Mouse (Mus musculus) lung, adult 18-20 months (tissue): ENCODE measurements around the gene Foxd2.

Experiments
- DNase-seq, 2 experiments: peaks; one replicate each; pipeline ENCODE4 v3.0.0; 2022; ENCODE audit warnings: mixed read lengths in 2 of 2

Foxd2 gene

GRCm38 (mm10) chr4:114909602-114910484 is 1.2 kb upstream of the Foxd2 start:
- peak; percentile 17 to 26 for DNase-seq

- DNase-seq, result peak in 1 of 2 experiments; percentile 9
Observed at GRCm38 (mm10) chr4:114907951-114908828, 483 bp downstream of the Foxd2 start.

GRCm38 (mm10) chr4:114907056-114907917 is 1.4 kb downstream of the Foxd2 start:
- no peak for DNase-seq

- no peak for DNase-seq
Observed at GRCm38 (mm10) chr4:114905969-114906680, 2.5 kb downstream of the Foxd2 start.

GRCm38 (mm10) chr4:114905501-114905900 is 3.2 kb downstream of the Foxd2 start:
- no peak for DNase-seq

- DNase-seq, result no peak
Observed at GRCm38 (mm10) chr4:114903422-114903782, 5.3 kb downstream of the Foxd2 start.

- no peak for DNase-seq
Observed at GRCm38 (mm10) chr4:114902641-114903421, 5.8 kb downstream of the Foxd2 start.

- DNase-seq, result no peak
Observed at GRCm38 (mm10) chr4:114901643-114902351, 6.9 kb downstream of the Foxd2 start.

GRCm38 (mm10) chr4:114900866-114901642 is 7.6 kb downstream of the Foxd2 start:
- DNase-seq, result no peak

- no peak for DNase-seq
Observed at GRCm38 (mm10) chr4:114899885-114900284, 8.8 kb downstream of the Foxd2 start.

GRCm38 (mm10) chr4:114897853-114898252 is 10.8 kb downstream of the Foxd2 start:
- DNase-seq, result peak; percentile 35 to 56

GRCm38 (mm10) chr4:114882232-114882631 is 26.4 kb downstream of the Foxd2 start:
- no peak for DNase-seq

GRCm38 (mm10) chr4:114876441-114876972 is 32.2 kb downstream of the Foxd2 start:
- no peak for DNase-seq

GRCm38 (mm10) chr4:114869765-114870490 is 38.7 kb downstream of the Foxd2 start:
- peak; percentile 65 to 75 for DNase-seq

- DNase-seq, result no peak
Observed at GRCm38 (mm10) chr4:114863166-114863565, 45.5 kb downstream of the Foxd2 start.

- DNase-seq, result no peak
Observed at GRCm38 (mm10) chr4:114858426-114858825, 50.2 kb downstream of the Foxd2 start.
